Mouse (Mus musculus) bone marrow macrophage, adult 2 months (primary cell): ENCODE data around the gene Usp32. TPM values are rescaled to one million over a fixed set of nuclear protein-coding genes. Genes with fewer than 3 reads are reported as not detected.
A peak's percentile ranks its signal among the peaks of the same experiment; 100 is the strongest.

Source experiments
- H3K27ac ChIP-seq: 2 replicates; pipeline ENCODE4 v1.5.1; 2012; ENCODE audit warnings: low read depth, low read length; ENCODE audit not compliant: insufficient read depth
- H3K4me1 ChIP-seq: 2 replicates; pipeline ENCODE4 v1.6.1; 2012; ENCODE audit warnings: low read length; ENCODE audit not compliant: control insufficient read depth, insufficient read depth
- H3K4me3 ChIP-seq: 2 replicates; pipeline ENCODE4 v1.5.1; 2012; ENCODE audit warnings: mild to moderate bottlenecking, low read length, moderate library complexity; ENCODE audit not compliant: insufficient read depth
- CTCF ChIP-seq: IDR thresholded peaks from 2 replicates; pipeline ENCODE4 v1.5.1; 2012; ENCODE audit warnings: low read depth, mild to moderate bottlenecking, low read length, moderate library complexity
- POLR2A ChIP-seq: IDR thresholded peaks from 2 replicates; pipeline ENCODE4 v1.6.1; 2012; ENCODE audit warnings: mild to moderate bottlenecking, low read depth, low read length, borderline replicate concordance
- polyA plus RNA-seq: library from polyadenylated mRNA; stranded (reverse); fragments of >200 nt; gene quantifications from 2 replicates; pipeline ENCODE4 v1.2.4, GENCODE M21; 2012; ENCODE audit not compliant: missing spikeins, insufficient read depth, insufficient read length

The Usp32 gene
- 23.2 and 35.1 TPM in 2 replicates for polyA plus RNA-seq

- peaks cover 9% of the 10 kb centered on the region for H3K4me1 ChIP-seq
- peak within 1 kb of the TSS; percentile 98 for H3K4me3 ChIP-seq
- TF ChIP-seq POLR2A (no peak), CTCF (no peak)
- peak within 1 kb of the TSS; percentile 86 for H3K27ac ChIP-seq
Observed at GRCm38 (mm10) chr11:85139581-85140540, at the start of gene Usp32. Gene Usp32, minus strand, starts transcription at chr11:85140161.

GRCm38 (mm10) chr11:85189110-85189509, 49.1 kb upstream of the Usp32 start:
- Histone ChIP-seq H3K4me1 (peaks cover 8% of the 10 kb centered on the region), H3K27ac (no peak overlapping the region), H3K4me3 (no peak overlapping the region)
- TF ChIP-seq CTCF = no peak
- TF ChIP-seq POLR2A = no peak

- no peak overlapping the region for H3K27ac ChIP-seq
- no peak overlapping the region for H3K4me3 ChIP-seq
- peaks cover 10% of the 10 kb centered on the region for H3K4me1 ChIP-seq
- no peak for TF ChIP-seq CTCF
- TF ChIP-seq POLR2A = no peak
Observed at GRCm38 (mm10) chr11:85184839-85185238, 44.9 kb upstream of the Usp32 start.

- H3K27ac ChIP-seq = no peak overlapping the region
- no peak overlapping the region for H3K4me3 ChIP-seq
- TF ChIP-seq POLR2A (no peak), CTCF (no peak)
- peaks cover 10% of the 10 kb centered on the region for H3K4me1 ChIP-seq
Observed at GRCm38 (mm10) chr11:85184082-85184481, 44.1 kb upstream of the Usp32 start.

- Histone ChIP-seq H3K4me1 (peaks cover 10% of the 10 kb centered on the region), H3K27ac (no peak overlapping the region), H3K4me3 (peak overlapping the region; percentile 43)
- no peak for TF ChIP-seq POLR2A
- TF ChIP-seq CTCF = no peak
Observed at GRCm38 (mm10) chr11:85183284-85183779, 43.4 kb upstream of the Usp32 start.

GRCm38 (mm10) chr11:85182617-85183283, 42.8 kb upstream of the Usp32 start:
- Histone ChIP-seq H3K4me1 (peaks cover 10% of the 10 kb centered on the region), H3K4me3 (peak overlapping the region; percentile 43), H3K27ac (no peak overlapping the region)
- peak; percentile 55 for TF ChIP-seq CTCF
- TF ChIP-seq POLR2A = no peak

- no peak overlapping the region for H3K27ac ChIP-seq
- 0 out of 2 replicates have a peak, but pooled peaks cover 2% of the 10 kb centered on the region for H3K4me1 ChIP-seq
- no peak overlapping the region for H3K4me3 ChIP-seq
- TF ChIP-seq POLR2A = no peak
- no peak for TF ChIP-seq CTCF
Observed at GRCm38 (mm10) chr11:85178413-85178812, 38.5 kb upstream of the Usp32 start.

- no peaks in the 10 kb centered on the region for H3K4me1 ChIP-seq
- H3K27ac ChIP-seq = no peak overlapping the region
- no peak overlapping the region for H3K4me3 ChIP-seq
- no peak for TF ChIP-seq POLR2A
- no peak for TF ChIP-seq CTCF
Observed at GRCm38 (mm10) chr11:85177761-85178160, 37.8 kb upstream of the Usp32 start.

GRCm38 (mm10) chr11:85175941-85176340, 36.0 kb upstream of the Usp32 start:
- Histone ChIP-seq H3K4me1 (no peaks in the 10 kb centered on the region), H3K4me3 (no peak overlapping the region), H3K27ac (no peak overlapping the region)
- no peak for TF ChIP-seq CTCF
- TF ChIP-seq POLR2A = no peak
